Mouse (Mus musculus): ENCODE results near the gene Nap1l5.

Gene Nap1l5

GRCm38 (mm10) chr6:58906852-58907261, at the start of gene Nap1l5:
Gene Nap1l5 (minus strand): TSS chr6:58907076.
- DNase-seq (ENCODE audit: low read depth, low spot score), result no peak

DNA sequence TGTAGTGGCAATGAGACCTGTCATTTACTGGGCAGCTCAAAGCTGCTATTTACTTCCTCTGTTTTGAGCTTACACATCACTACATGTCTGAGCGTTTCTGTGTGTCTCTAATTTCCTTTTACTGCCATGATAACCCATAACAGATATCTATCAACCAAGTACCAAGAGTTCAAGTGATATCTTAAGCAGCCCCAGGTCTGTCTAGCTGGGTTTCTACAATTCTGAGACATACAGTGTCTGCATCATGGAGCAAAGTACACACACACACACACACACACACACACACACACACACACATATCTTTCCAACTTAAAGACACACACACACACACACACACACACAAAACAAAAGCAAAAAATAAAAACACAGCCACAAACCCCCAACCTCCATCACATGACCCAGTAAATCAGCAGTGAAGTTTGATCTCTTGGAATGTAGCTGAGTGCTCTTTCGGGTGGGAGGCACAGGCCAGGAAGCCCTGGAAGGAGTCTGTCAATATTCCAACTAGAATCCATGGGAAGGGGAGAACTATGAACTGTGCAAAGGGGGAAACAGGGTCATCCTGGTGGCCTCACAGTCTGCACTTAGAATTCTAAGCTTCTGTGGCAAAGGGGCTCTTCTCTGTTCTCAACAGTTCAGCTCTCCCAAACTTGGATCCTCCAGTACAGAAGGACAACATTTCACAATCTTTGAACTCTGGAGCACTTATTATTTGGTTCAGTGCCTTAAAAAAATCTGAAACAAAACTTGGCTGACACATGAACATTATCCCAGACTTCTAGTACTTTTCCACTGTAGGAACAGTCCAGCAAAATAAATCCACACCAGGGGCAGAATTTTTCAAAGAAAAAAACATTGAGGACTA, 44.5 kb upstream of the Nap1l5 start:
- peak; percentile 63 for DNase-seq (ENCODE audit: low read depth, low spot score)

- DNase-seq (ENCODE audit: low read depth, low spot score), result no peak
Measured at GRCm38 (mm10) chr6:58950410-58950809, 43.5 kb upstream of the Nap1l5 start.

- no peak for DNase-seq (ENCODE audit: low read depth, low spot score)
Measured at GRCm38 (mm10) chr6:58946840-58947239, 40.0 kb upstream of the Nap1l5 start.

DNA sequence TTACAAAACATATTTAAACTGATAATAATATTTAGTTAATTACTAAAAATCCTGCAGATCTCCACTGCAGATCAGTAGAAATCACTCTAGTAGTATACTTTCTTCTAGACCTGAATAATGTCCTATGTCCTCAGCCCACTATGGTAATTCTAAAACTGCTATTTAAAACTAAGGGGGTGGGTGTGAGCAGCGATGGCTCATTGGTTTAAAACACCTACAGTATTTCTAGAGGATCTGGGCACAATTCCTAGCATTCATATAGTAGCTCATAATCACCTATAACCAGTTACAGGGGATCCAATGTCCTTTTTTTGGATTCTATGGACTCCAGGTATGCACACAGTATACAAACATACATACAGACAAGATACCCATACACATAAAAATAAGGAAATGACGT, 39.4 kb upstream of the Nap1l5 start:
- no peak for DNase-seq (ENCODE audit: low read depth, low spot score)

DNA sequence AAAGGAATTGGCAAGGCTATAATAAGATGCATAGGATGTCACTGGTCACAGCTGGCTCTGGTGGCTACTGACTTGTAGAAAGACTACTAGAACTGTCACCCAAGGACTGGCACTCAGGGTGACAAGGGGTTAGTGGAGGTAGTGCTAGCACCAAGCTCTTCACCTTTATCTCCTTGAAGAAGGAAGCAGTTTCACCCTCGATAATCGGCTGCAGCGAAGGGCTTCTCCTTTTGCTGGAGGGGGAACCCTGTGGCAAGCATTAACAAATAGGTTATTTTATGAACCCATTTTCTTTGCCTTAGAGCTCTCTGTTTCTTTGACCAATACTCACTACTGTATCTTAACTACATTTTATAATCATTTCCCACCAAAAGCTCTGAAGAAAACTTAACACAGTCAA, 37.1 kb upstream of the Nap1l5 start:
- no peak for DNase-seq (ENCODE audit: low read depth, low spot score)

GRCm38 (mm10) chr6:58942276-58942675, 35.4 kb upstream of the Nap1l5 start:
- no peak for DNase-seq (ENCODE audit: low read depth, low spot score)

GRCm38 (mm10) chr6:58937726-58938125, 30.9 kb upstream of the Nap1l5 start:
- DNase-seq (ENCODE audit: low read depth, low spot score), result no peak

- DNase-seq (ENCODE audit: low read depth, low spot score), result no peak
Measured at GRCm38 (mm10) chr6:58934144-58934543, 27.3 kb upstream of the Nap1l5 start.

- no peak for DNase-seq (ENCODE audit: low read depth, low spot score)
Measured at GRCm38 (mm10) chr6:58933189-58933913, 26.5 kb upstream of the Nap1l5 start.

GRCm38 (mm10) chr6:58932515-58933188, 25.8 kb upstream of the Nap1l5 start:
- no peak for DNase-seq (ENCODE audit: low read depth, low spot score)

GRCm38 (mm10) chr6:58931149-58931548, 24.3 kb upstream of the Nap1l5 start:
- DNase-seq (ENCODE audit: low read depth, low spot score), result no peak

- DNase-seq (ENCODE audit: low read depth, low spot score), result peak; percentile 43
Measured at GRCm38 (mm10) chr6:58929911-58930431, 23.1 kb upstream of the Nap1l5 start.

GRCm38 (mm10) chr6:58927881-58928280, 21.0 kb upstream of the Nap1l5 start:
- peak; percentile 70 for DNase-seq (ENCODE audit: low read depth, low spot score)

- no peak for DNase-seq (ENCODE audit: low read depth, low spot score)
Measured at GRCm38 (mm10) chr6:58922511-58922910, 15.6 kb upstream of the Nap1l5 start.

GRCm38 (mm10) chr6:58921623-58922022, 14.7 kb upstream of the Nap1l5 start:
- DNase-seq (ENCODE audit: low read depth, low spot score), result no peak

DNA sequence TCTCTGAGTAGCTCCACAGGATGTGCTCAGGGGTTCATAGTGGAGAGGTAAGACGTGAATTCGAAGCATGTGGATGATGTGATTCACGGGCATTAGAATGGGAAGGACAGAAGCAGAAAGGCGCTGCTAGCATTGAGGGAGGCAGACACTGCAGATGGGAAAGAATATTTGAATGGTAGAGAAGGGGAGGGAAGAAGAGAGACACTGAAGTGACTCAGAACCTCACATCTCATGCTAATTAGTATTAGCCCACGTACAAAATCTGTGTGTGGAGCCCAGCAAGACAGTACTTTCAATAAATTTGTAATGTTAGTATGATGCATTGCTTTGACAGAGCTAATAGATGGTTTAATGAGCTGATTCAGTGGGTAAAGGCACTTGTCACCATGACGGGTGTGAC, 13.9 kb upstream of the Nap1l5 start:
- no peak for DNase-seq (ENCODE audit: low read depth, low spot score)

DNA sequence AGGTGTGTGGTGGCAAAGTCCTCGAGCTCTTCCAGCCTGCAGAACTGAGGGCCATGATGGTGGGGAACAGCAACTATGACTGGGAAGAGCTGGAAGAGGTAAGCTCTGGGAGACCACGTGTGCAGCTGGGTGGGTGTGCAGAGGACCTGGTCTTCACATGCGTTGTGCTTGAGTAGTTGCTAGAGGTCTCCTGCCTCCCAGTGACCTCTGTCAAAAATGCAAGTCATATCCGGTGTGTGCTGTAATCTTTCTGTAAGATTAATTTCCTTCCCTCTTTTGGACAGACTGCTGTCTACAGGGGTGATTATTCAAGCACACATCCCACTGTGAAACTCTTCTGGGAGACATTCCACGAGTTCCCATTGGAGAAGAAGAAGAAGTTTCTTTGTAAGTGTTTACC, 9.6 kb upstream of the Nap1l5 start:
- no peak for DNase-seq (ENCODE audit: low read depth, low spot score)

DNA sequence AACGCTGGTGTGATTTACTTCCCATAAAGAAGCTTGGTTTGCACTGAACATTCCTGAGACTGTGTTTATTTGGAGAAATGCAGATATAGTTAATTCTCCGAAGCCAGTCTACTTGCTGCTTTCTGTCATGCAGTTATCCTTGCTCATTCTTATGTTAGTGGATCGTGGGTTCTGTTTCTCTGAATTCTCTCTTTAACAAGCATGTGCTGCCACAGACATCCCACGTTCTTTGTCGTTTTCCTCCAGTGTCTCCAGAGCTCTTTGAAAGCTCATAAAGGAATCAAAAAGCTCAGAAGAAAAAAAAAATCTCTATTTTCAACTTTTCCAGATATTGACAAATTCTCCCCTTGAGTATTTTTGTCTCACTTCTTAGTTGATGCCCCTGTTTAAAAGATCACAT, 7.1 kb upstream of the Nap1l5 start:
- no peak for DNase-seq (ENCODE audit: low read depth, low spot score)

DNA sequence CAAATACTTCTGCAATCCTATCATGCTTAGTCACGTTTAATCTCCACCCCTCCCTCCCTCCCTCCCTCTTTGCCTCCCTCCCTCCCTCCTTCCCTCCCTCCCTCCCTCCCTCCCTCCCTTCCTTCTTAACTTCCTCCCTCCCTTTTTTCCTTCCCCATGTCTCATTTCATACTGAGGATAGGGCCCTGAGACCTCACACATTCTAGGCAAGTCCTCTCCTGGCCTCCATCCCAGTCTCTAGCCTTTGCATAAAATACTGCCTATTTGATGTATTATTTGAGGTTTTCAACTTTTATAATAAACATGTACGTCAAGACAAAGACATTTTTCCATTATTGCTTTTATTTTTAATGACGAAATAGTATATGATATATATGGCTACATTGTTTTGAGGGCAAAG, 6.7 kb upstream of the Nap1l5 start:
- no peak for DNase-seq (ENCODE audit: low read depth, low spot score)

DNA sequence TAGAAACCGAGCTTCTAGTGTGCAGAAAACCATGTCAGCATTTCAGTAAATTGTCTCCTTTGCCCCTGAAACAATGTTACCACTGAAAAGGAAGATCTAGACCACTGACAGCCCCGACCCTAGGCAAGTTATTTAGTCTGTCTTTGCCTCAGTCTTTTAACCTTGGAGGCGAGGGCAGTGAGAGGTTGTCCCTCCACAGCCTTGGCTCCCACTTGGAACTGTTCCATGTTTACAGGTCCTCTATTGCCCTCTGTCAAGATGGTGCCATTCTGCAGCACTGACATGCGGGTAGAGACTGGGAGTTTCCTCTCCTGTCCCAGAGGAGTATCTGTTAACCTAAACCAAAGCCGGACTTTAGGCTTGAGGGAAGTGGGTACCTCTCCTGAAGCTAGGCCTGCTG, 6.0 kb upstream of the Nap1l5 start:
- no peak for DNase-seq (ENCODE audit: low read depth, low spot score)

- no peak for DNase-seq (ENCODE audit: low read depth, low spot score)
Measured at GRCm38 (mm10) chr6:58907791-58908190, 915 bp upstream of the Nap1l5 start.
